Mouse (Mus musculus) hindlimb bud, embryonic 11.5 days (tissue): Measurements from ENCODE around the gene Col16a1.

Experiments
- DNase-seq: peaks from one replicate; pipeline ENCODE4 v3.0.0-alpha.2; 2012; ENCODE audit warnings: low read depth, low spot score; ENCODE audit errors: extremely low spot score

Gene Col16a1

GRCm38 (mm10) chr4:130082211-130082610 lies 34.6 kb downstream of the Col16a1 start:
- no peak for DNase-seq

DNA sequence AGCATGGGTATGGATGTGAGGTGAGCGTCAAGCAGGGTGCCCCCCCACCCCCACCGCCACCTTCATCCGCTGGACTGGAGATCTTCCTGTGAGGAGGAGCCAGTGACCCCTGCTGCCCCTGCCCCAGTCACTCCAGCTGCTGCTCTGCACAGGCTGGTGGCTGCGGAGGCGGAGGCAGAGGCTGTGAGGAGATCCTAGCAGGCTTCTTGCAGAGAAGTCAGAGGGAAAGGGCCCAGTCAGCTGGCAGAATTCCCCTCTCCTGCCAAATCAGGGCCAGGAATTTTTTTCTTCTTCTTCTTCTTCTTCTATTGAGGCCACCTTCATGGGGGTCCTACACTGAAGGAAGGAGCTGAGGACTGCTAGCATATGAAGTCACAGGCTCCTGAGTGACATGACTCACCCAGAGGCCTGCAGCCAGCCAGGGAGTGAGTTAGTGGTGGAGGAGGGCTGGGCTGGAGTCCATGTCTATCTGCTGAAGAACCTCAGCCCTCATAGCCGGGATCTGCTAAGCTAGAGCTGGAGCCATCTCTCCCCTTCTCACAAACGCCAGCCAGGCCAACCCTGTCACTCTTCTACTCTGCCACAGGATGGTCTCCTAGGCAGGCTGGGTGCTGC lies 36.8 kb downstream of the Col16a1 start:
- DNase-seq = no peak

- no peak for DNase-seq
These were observed 37.7 kb downstream of the Col16a1 start for GRCm38 (mm10) chr4:130085246-130085820.

DNA sequence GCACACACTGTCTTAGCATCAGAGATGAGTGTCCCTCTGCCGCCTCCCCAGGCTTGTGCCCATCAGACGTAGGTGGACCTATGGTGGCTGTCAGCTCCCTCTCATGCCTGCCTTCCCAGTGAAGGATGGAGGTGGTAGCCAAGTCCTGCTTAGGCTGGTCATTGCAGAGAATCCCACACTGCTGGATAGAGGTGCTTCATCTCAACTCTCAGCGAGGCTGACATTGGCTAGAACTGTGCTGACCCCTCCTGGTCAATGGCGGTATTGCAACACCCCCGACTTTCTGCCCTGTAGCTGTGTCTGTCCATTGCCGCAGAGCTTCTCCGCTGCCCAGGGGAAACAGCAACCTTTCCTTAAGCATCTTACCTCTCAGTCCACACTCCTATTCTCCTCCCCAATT lies 39.7 kb downstream of the Col16a1 start:
- peak; percentile 53 for DNase-seq

GRCm38 (mm10) chr4:130095137-130095536 lies 47.5 kb downstream of the Col16a1 start:
- no peak for DNase-seq

DNA sequence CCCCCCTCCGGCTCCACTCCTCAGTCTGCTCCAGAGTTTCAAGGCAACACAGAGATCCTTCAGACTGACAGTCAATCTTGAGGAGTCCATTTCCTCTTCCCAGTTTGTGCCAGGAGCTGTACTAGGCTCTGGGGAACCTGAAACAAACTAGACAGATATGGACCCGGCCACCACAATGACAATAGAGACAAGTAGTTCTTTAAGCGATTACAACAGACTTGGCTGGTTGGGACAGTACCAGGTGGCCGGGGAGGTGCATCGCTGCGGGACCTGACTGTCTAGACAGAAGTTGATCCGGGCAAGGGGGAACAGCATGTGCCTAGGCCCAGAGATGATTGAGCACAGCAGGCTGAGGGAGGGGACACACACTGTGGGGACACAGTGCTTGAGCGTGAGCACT lies 53.5 kb downstream of the Col16a1 start:
- DNase-seq = no peak

DNA sequence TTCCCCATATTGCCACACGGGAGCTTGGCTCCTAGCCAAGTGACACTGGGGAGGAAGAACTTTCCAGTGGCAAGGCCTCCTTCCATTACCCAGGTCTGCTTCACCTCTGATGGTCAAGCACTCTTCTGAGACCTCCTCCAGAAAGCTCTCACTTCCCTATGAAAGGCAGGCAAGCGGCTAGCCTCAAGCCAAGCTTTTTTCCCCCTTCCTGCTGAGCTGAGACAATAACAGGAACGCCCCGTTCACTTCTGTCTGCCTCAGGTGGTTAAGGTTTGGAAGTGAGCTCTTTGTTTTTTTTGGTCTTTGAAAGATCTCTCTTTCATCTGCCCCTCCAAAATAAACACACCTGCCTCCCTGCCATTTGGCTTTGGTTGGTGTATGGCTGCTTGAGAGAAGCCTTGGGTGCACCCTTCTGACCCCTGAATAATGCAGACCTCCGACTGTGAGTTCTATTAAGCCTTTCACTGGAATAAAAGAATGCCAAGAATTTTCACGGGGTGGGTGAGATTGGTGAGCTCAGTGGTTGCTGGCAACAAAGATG lies 54.5 kb downstream of the Col16a1 start, which contains the start of gene Pef1:
TSS of gene Pef1 (plus strand) at position 448 of the 541 bp plus-strand sequence.
- no peak for DNase-seq

GRCm38 (mm10) chr4:130103632-130104031 lies 56.0 kb downstream of the Col16a1 start:
- no peak for DNase-seq

- no peak for DNase-seq
These were observed 56.9 kb downstream of the Col16a1 start for GRCm38 (mm10) chr4:130104584-130104983.

GRCm38 (mm10) chr4:130107065-130107443 lies 59.4 kb downstream of the Col16a1 start:
- no peak for DNase-seq

- DNase-seq = peak; percentile 99
These were observed 59.9 kb downstream of the Col16a1 start for GRCm38 (mm10) chr4:130107444-130108131.

DNA sequence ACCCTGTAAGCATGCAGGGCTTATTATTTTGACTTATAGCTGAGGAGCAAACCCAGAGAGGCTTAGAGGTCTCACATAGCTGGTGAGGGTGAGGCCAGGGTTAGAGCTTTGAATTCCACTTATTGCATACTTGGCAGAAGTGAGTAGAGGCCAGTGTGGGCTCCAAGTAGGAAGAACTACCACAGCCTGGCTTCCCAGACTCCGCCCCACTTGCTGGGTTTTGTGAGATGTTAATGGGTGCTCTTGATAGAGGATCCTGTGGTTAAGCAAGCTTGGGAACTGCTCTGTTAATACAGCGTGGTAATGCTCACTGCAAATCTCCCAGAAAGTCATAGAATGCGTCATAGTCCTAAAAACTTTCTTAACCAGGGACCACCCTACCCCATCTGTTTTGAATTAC lies 61.3 kb downstream of the Col16a1 start:
- DNase-seq = no peak

DNA sequence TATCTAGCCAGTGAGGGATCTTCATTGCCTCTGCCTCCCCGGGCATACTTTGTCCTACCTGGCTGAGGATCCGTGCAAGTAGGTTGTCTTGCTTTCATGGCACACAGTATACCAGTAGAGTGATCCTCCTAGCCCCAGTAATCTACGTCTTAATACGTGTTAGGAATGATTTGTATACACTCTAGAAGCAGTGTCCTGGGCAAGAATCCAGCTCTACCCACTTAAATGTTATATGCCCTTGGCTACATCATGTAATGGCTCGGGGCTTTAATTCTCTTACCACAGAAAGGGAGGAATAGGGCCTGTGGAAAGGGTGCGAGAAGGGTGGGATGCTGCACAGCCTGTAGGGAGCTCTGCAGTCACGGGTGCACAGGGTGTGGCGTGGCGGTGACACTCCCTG lies 62.0 kb downstream of the Col16a1 start:
- DNase-seq = no peak

DNA sequence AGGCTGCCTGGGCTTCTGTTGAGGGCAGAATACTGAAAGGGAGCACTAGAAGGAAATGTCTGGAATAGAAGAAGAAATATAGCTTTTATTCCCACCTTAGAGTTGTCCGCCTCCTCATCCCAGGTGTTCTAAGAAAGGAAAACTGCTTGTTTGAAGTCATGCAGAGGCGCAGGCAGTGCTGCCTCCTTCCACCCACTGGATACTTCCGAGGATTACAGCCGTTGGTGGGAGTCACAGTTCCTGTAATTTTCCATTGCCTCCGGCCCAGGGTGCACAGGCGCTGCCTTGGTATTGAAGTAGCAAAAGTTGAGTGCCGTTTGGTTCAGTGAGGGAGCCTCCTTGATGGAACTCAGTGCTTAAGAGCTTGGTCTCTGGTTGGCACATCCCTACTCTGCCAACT lies 62.5 kb downstream of the Col16a1 start:
- no peak for DNase-seq

GRCm38 (mm10) chr4:130112299-130112698 lies 64.7 kb downstream of the Col16a1 start:
- DNase-seq = no peak

GRCm38 (mm10) chr4:130112732-130113131 lies 65.1 kb downstream of the Col16a1 start:
- DNase-seq = no peak

- DNase-seq = no peak
These were observed 73.1 kb downstream of the Col16a1 start for GRCm38 (mm10) chr4:130120752-130121151.

DNA sequence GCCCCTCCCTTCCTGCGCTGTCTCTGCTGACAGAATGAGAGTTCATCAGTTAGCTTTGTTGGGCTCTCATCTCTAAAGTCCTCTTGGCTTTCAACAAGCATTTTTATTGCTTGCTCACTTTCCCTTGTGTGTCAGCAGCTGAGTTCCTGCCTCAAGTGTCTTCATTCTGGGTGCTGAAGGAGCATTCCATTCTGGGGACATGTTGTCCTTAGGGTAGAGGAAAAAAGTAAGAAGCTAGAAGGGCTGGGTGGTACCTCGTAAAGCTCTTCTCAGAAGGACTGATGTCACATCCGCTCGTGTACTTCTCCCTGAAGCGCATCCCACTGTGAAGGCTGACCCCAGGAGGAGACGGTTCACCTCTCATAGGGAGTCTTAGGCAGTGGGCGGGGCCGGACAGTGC lies 73.9 kb downstream of the Col16a1 start:
- DNase-seq = no peak

DNA sequence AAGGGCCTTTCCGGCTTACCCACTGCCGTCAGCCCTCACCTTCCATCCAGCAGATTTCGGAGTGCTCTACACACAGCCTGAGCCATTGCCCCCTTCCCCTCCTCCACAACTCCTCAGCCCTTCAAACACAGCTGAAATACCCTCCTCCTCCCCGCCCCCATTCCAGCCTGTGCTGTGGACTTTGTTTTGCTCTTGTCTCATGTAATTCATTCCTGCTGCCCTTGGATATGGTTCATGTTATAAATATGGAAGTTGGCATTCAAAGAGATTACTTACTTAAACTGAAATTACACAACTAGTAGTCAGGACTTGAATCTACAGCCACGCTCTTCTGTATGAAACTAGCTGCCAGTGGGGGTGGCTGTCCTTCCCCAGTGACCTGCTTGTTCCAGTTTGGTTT lies 75.4 kb downstream of the Col16a1 start:
- DNase-seq = no peak

DNA sequence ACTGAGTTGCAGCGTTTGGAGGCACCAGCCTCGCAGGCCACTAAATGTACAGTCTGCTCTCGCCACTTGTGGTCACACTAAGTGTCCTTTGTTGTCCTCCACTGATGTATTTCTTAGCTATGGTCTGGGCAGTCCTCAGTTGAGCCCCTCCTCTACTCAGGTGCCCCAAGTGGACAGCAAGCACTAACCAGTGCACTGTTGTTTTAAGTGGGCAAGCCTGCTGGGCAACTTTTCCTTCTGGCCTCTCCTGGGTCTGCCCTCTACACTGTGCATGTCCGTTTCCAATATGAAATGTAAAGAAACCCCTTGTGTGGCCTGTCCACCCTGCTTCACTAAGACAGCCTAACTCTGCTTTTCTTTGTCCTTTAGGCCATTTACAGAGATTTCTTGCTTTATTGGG lies 76.5 kb downstream of the Col16a1 start:
- DNase-seq = no peak

DNA sequence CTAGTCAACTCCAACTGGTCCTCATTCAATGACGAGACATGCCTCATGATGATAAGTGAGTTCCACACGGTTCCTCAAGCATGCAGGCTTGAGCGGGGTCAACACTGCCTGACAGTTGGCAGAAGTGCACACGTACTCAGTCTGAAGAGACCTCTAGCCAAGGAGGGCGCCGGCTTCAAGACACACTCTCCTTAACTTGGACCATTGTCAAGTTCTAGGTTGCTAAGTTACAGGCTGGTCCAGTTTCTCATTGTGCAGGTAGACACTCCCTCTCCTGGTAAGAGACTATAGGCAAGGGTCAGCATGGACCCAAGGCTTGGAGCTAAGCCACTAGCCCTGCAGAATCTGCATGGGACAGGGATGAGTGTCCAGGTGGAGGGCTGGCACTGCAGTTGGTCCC lies 77.5 kb downstream of the Col16a1 start:
- DNase-seq = no peak

DNA sequence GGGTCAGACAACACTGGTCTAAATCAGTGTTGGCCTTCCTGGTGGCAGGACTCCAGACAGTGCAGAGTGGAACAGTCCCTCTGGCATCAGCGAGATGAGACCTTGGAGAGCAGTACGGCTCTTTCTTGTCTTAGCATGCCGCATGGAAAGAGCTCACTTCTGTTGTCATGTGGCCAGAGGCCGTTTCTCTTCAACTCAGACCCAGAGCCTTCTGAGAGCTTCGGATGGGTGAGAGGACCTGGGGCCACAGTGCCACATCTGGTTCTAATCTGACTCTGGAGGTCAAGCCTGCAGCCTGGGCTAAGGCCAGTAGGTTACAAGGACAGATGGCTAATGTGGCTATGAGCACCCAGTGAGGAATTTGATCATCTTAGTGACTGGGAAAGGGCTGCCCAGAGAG lies 78.3 kb downstream of the Col16a1 start:
- DNase-seq = no peak
